Mouse (Mus musculus): ENCODE measurements around the gene Apoa5.

DNA sequence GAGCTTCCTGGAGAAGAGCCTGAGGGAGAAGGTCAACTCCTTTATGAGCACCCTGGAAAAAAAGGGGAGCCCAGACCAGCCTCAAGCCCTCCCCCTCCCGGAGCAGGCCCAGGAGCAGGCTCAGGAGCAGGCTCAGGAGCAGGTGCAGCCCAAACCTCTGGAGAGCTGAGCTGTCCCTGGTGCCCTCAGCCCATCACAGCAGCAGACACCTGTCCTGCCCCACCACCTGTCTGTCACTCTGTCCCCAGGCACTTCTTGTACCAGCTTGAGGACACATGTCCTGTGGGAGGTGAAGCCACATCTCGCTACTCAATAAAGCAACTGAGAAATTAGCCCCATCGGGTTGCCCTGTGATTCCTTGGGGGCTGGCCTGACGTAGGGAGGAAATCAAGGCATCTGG lies 25.3 kb upstream of the Apoa5 start:
- no peak for TF ChIP-seq CTCF (conservative IDR thresholded peaks at IDR 0.05; ENCODE audit: low read length)
- TF ChIP-seq NANOG (IDR thresholded peaks at IDR 0.05; ENCODE audit: borderline replicate concordance, low read length): no peak
- TF ChIP-seq POU5F1 (IDR thresholded peaks at IDR 0.05; ENCODE audit: borderline replicate concordance, low read length): no peak
